Mouse (Mus musculus): ENCODE data around the gene Btn2a2. TPM values are rescaled to one million over a fixed set of nuclear protein-coding genes. Genes with fewer than 3 reads are reported as not detected.
A peak's percentile ranks its signal among the peaks of the same experiment; 100 is the strongest.

Btn2a2 gene
- polyA plus RNA-seq, 2 experiments = 0.01 TPM; not detected in 1

- Histone ChIP-seq H3K9ac (replicated peaks) (peak overlapping the region; percentile 72), H3K27me3 (ENCODE audit: control insufficient read depth, insufficient read depth, low read length) (no peaks in the 10 kb centered on the region), H3K4me1 (replicated peaks; ENCODE audit: control insufficient read depth in 2 of 2, insufficient read depth in 2 of 2, low read length in 1 of 2) (peaks cover 4 to 11% of the 10 kb centered on the region in 2 experiments; a peak in 3 of 4 replicates), H3K4me3 (ENCODE audit: insufficient read depth in 1 of 2, low read depth in 2 of 2, low read length in 2 of 2) (peak overlapping the region; percentile 68 to 78), H3K36me3 (replicated peaks; ENCODE audit: control insufficient read depth, insufficient read depth, low read depth) (no peaks in the 10 kb centered on the region), H3K4me2 (ENCODE audit: low read depth) (peak overlapping the region; percentile 91), H3K27ac (peak overlapping the region; percentile 86), H3K9me3 (ENCODE audit: control insufficient read depth, low read length) (no peaks in the 10 kb centered on the region)
- no peak for DNase-seq (ENCODE audit: low read depth in 3 of 3, low spot score in 3 of 3)
- TF ChIP-seq EP300 (IDR thresholded peaks at IDR 0.05; ENCODE audit: low read depth) (no peak), CTCF (IDR thresholded peaks at IDR 0.05; ENCODE audit: low read depth) (no peak)
- ATAC-seq (ENCODE audit: insufficient read depth) = peak; percentile 21
- under 1% methylated on average over 32 of the region's 32 CpGs for WGBS (ENCODE audit: insufficient replicate concordance)
Observed at GRCm38 (mm10) chr13:23436861-23437822, 51.5 kb downstream of the Btn2a2 start.

DNA sequence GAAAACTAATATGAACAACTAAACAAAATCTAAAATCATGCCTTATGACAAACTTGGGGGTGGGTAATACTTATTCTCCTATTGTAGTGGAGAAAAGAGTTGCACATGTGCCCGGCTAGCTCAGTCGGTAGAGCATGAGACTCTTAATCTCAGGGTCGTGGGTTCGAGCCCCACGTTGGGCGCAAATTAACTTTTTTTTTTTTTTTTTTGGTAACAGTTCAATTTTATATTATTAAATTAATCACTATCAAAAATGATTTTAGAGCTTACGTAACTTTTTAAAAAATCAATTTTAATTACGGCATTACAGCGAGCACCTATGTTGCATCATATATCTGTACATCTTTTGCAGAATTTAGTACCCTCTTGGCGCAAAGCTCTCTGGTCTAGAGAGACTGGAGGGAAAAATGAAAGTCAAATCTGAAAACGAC is 52.4 kb downstream of the Btn2a2 start:
- Histone ChIP-seq H3K36me3 (replicated peaks; ENCODE audit: control insufficient read depth, insufficient read depth, low read depth) (no peaks in the 10 kb centered on the region), H3K9ac (replicated peaks) (peak overlapping the region; percentile 47), H3K4me3 (ENCODE audit: insufficient read depth in 1 of 2, low read depth in 2 of 2, low read length in 2 of 2) (peak overlapping the region; percentile 68 to 72; a peak in 3 of 4 replicates), H3K4me1 (replicated peaks; ENCODE audit: control insufficient read depth in 2 of 2, insufficient read depth in 2 of 2, low read length in 1 of 2) (peaks cover 4 to 14% of the 10 kb centered on the region in 2 experiments; a peak in 3 of 4 replicates), H3K4me2 (ENCODE audit: low read depth) (peak overlapping the region; percentile 91), H3K9me3 (ENCODE audit: control insufficient read depth, low read length) (no peaks in the 10 kb centered on the region), H3K27ac (no peak overlapping the region), H3K27me3 (ENCODE audit: control insufficient read depth, insufficient read depth, low read length) (no peaks in the 10 kb centered on the region)
- 2% methylated on average over 11 of the region's 11 CpGs for WGBS (ENCODE audit: insufficient replicate concordance)
- ATAC-seq (ENCODE audit: insufficient read depth) (no peak), DNase-seq (ENCODE audit: low read depth in 3 of 3, low spot score in 3 of 3) (peak in 1 of 3 experiments; percentile 60)
- TF ChIP-seq CTCF (IDR thresholded peaks at IDR 0.05; ENCODE audit: low read depth) = no peak
- TF ChIP-seq EP300 (IDR thresholded peaks at IDR 0.05; ENCODE audit: low read depth) = no peak

- TF ChIP-seq EP300 (IDR thresholded peaks at IDR 0.05; ENCODE audit: low read depth) (no peak), CTCF (IDR thresholded peaks at IDR 0.05; ENCODE audit: low read depth) (no peak)
- peak overlapping the region; percentile 68 to 72 for H3K4me3 ChIP-seq (ENCODE audit: insufficient read depth in 1 of 2, low read depth in 2 of 2, low read length in 2 of 2)
- peak overlapping the region; percentile 82 for H3K9ac ChIP-seq (replicated peaks)
- ATAC-seq (ENCODE audit: insufficient read depth) (no peak), DNase-seq (ENCODE audit: low read depth in 3 of 3, low spot score in 3 of 3) (peak in 1 of 3 experiments; percentile 64)
- no peaks in the 10 kb centered on the region for H3K27me3 ChIP-seq (ENCODE audit: control insufficient read depth, insufficient read depth, low read length)
- H3K9me3 ChIP-seq (ENCODE audit: control insufficient read depth, low read length) = no peaks in the 10 kb centered on the region
- WGBS (ENCODE audit: insufficient replicate concordance) = under 1% methylated on average over 12 of the region's 12 CpGs
- H3K4me1 ChIP-seq (replicated peaks; ENCODE audit: control insufficient read depth in 2 of 2, insufficient read depth in 2 of 2, low read length in 1 of 2) = peaks cover 4 to 14% of the 10 kb centered on the region in 2 experiments; a peak in 3 of 4 replicates
- H3K4me2 ChIP-seq (ENCODE audit: low read depth) = peak overlapping the region; percentile 91
- peak overlapping the region; percentile 74 for H3K27ac ChIP-seq
- H3K36me3 ChIP-seq (replicated peaks; ENCODE audit: control insufficient read depth, insufficient read depth, low read depth) = no peaks in the 10 kb centered on the region
Observed at GRCm38 (mm10) chr13:23435676-23436075, 53.0 kb downstream of the Btn2a2 start.

DNA sequence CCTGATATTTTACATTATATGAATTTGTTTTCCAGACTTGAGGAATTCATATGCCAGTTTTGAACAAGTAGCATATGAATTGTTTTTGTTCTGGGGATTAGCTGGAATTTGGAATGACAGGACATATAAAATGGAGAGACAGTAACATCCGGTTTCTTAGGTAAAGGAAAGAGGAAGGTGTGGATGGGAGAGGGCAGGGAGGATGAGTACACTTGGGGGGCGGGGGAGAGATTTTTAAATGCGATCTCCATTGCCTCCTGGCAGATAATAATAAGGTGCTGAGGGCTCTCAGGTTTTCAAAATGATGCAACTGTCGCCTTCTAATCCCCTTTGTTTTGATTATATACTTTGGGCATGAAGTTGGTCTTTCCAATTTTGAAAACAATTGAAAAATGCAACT is 53.4 kb downstream of the Btn2a2 start:
- peak overlapping the region; percentile 74 for H3K27ac ChIP-seq

DNA sequence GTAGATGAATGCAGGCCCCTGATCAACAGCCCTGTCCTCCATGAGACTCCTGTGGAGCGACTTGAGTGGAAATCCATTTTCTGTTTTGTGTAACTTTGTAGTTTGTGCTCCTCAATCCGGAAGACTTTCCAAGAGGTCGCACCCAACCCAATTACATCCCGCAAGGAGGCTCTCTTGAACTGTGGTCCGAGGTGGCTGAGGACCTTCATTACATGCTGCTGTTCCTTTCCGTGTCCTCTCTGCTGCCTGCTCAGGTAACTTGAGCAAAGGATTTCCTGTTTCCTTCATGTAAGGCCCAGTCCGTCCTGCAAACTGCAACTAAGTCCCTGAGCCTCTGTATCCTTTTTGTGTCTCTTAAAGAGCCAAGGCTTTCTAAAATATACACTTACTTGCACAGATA is 54.2 kb downstream of the Btn2a2 start:
- H3K9ac ChIP-seq (replicated peaks) = peak overlapping the region; percentile 21
- 17% methylated on average over 7 of the region's 7 CpGs for WGBS (ENCODE audit: insufficient replicate concordance)

More for the DNA sequence above, 53.4 kb downstream of the Btn2a2 start:
- no peak for TF ChIP-seq EP300 (IDR thresholded peaks at IDR 0.05; ENCODE audit: low read depth)
- no peak for TF ChIP-seq CTCF (IDR thresholded peaks at IDR 0.05; ENCODE audit: low read depth)
- H3K4me3 ChIP-seq (ENCODE audit: insufficient read depth in 1 of 2, low read depth in 2 of 2, low read length in 2 of 2) = peak overlapping the region; percentile 68 to 72
- no peaks in the 10 kb centered on the region for H3K9me3 ChIP-seq (ENCODE audit: control insufficient read depth, low read length)
- ATAC-seq (ENCODE audit: insufficient read depth) = no peak
- H3K27me3 ChIP-seq (ENCODE audit: control insufficient read depth, insufficient read depth, low read length) = no peaks in the 10 kb centered on the region
- no peak for DNase-seq (ENCODE audit: low read depth in 3 of 3, low spot score in 3 of 3)
- H3K4me2 ChIP-seq (ENCODE audit: low read depth) = peak overlapping the region; percentile 91
- 10% methylated on average over 4 of the region's 4 CpGs for WGBS (ENCODE audit: insufficient replicate concordance)
- peak overlapping the region; percentile 82 for H3K9ac ChIP-seq (replicated peaks)
- H3K36me3 ChIP-seq (replicated peaks; ENCODE audit: control insufficient read depth, insufficient read depth, low read depth) = no peaks in the 10 kb centered on the region
- H3K4me1 ChIP-seq (replicated peaks; ENCODE audit: control insufficient read depth in 2 of 2, insufficient read depth in 2 of 2, low read length in 1 of 2) = peaks cover 4 to 14% of the 10 kb centered on the region in 2 experiments; a peak in 3 of 4 replicates

More for the DNA sequence above, 54.2 kb downstream of the Btn2a2 start:
- TF ChIP-seq CTCF (IDR thresholded peaks at IDR 0.05; ENCODE audit: low read depth) (no peak), EP300 (IDR thresholded peaks at IDR 0.05; ENCODE audit: low read depth) (no peak)
- ATAC-seq (ENCODE audit: insufficient read depth) = no peak
- H3K4me2 ChIP-seq (ENCODE audit: low read depth) = peak overlapping the region; percentile 91
- H3K27ac ChIP-seq = peak overlapping the region; percentile 4
- peaks cover 4 to 14% of the 10 kb centered on the region in 2 experiments for H3K4me1 ChIP-seq (replicated peaks; ENCODE audit: control insufficient read depth in 2 of 2, insufficient read depth in 2 of 2, low read length in 1 of 2)
- no peaks in the 10 kb centered on the region for H3K9me3 ChIP-seq (ENCODE audit: control insufficient read depth, low read length)
- DNase-seq (ENCODE audit: low read depth in 3 of 3, low spot score in 3 of 3) = no peak
- peak overlapping the region; percentile 1 to 35; a peak in 3 of 4 replicates for H3K4me3 ChIP-seq (ENCODE audit: insufficient read depth in 1 of 2, low read depth in 2 of 2, low read length in 2 of 2)
- H3K36me3 ChIP-seq (replicated peaks; ENCODE audit: control insufficient read depth, insufficient read depth, low read depth) = no peaks in the 10 kb centered on the region
- no peaks in the 10 kb centered on the region for H3K27me3 ChIP-seq (ENCODE audit: control insufficient read depth, insufficient read depth, low read length)

All from liver, embryonic 14.5 days (tissue).